Mouse (Mus musculus) lung, postnatal 0 days (tissue): ENCODE measurements around the gene Prkg1. TPM values are rescaled to one million over a fixed set of nuclear protein-coding genes. Genes with fewer than 3 reads are reported as not detected.
A peak's percentile ranks its signal among the peaks of the same experiment; 100 is the strongest.

Experiments
- ATAC-seq: fragments of 200-750 bp; cut with Nextera tagmentation; 2 replicates; pipeline ENCODE4 v1.8.0; 2017; ENCODE audit warnings: moderate library complexity
- DNase-seq: peaks from one replicate; pipeline ENCODE4 v3.0.0-alpha.2; 2016; ENCODE audit warnings: low spot score
- H3K27ac ChIP-seq: fragments of 300-500 bp; sonication (generic); 2 replicates; pipeline ENCODE4 v1.5.1; 2014; ENCODE audit warnings: antibody characterized with exemption, mild to moderate bottlenecking, low read length, mixed read lengths
- H3K27me3 ChIP-seq: fragments of 300-500 bp; sonication (generic); replicated peaks from 2 replicates; pipeline ENCODE4 v1.6.1; 2014; ENCODE audit warnings: low read length, mixed read lengths; ENCODE audit not compliant: insufficient read depth
- H3K36me3 ChIP-seq: fragments of 300-500 bp; sonication (generic); 2 replicates; pipeline ENCODE4 v1.6.1; 2014; ENCODE audit warnings: low read length, mixed read lengths; ENCODE audit not compliant: insufficient read depth
- H3K4me1 ChIP-seq: fragments of 300-500 bp; sonication (generic); 2 replicates; pipeline ENCODE4 v1.6.1; 2014; ENCODE audit warnings: antibody characterized with exemption, low read depth, low read length, mixed read lengths; ENCODE audit not compliant: insufficient read depth
- H3K4me2 ChIP-seq: fragments of 300-500 bp; sonication (generic); replicated peaks from 2 replicates; pipeline ENCODE4 v1.6.1; 2014; ENCODE audit warnings: low read depth, mild to moderate bottlenecking, low read length, moderate library complexity, mixed read lengths
- H3K4me3 ChIP-seq: fragments of 300-500 bp; sonication (generic); 2 replicates; pipeline ENCODE4 v1.5.1; 2014; ENCODE audit warnings: low read depth, low read length
- H3K9ac ChIP-seq: fragments of 300-500 bp; sonication (generic); replicated peaks from 2 replicates; pipeline ENCODE4 v1.6.1; 2014; ENCODE audit warnings: low read depth, mild to moderate bottlenecking
- H3K9me3 ChIP-seq: fragments of 300-500 bp; sonication (generic); 2 replicates; pipeline ENCODE4 v1.6.1; 2016; ENCODE audit warnings: low read length, mixed read lengths
- CTCF ChIP-seq: IDR thresholded peaks from 2 replicates; pipeline ENCODE4 v1.5.1; 2016; ENCODE audit warnings: antibody characterized with exemption, mild to moderate bottlenecking
- EP300 ChIP-seq: IDR thresholded peaks from 2 replicates; pipeline ENCODE4 v1.6.1; 2016; ENCODE audit warnings: antibody characterized with exemption, mild to moderate bottlenecking, control low read depth
- WGBS: fragments of 180-500 bp; shearing (Covaris S2); extraction: QIAGEN DNeasy Blood & Tissue Kit; methylation state at CpG from one replicate; pipeline ENCODE4 v1.1.7; 2014; 5-methylcytosine and 5-hydroxymethylcytosine counted together
- polyA plus RNA-seq: library from polyadenylated mRNA; unstranded; fragments of >200 nt; fragmentation: Nextera tagmentation; extraction: Ambion mirVana; gene quantifications from 2 replicates; pipeline ENCODE4 v1.2.1, GENCODE M21; 2015

The Prkg1 gene
- polyA plus RNA-seq, 1 experiment from 2014 or later: 4.8 TPM

GRCm38 (mm10) chr19:30687942-30688341 lies 1076.9 kb downstream of the Prkg1 start:
- Histone ChIP-seq H3K9me3 (no peaks in the 10 kb centered on the region), H3K4me3 (no peak overlapping the region), H3K9ac (no peak overlapping the region), H3K4me2 (no peak overlapping the region), H3K36me3 (no peaks in the 10 kb centered on the region), H3K27me3 (no peaks in the 10 kb centered on the region), H3K27ac (no peak overlapping the region), H3K4me1 (no peaks in the 10 kb centered on the region)
- TF ChIP-seq EP300 (no peak), CTCF (no peak)
- ATAC-seq (no peak), DNase-seq (no peak)
- 84% methylated on average over 6 of the region's 6 CpGs for WGBS

- no peaks in the 10 kb centered on the region for H3K27me3 ChIP-seq
- H3K9ac ChIP-seq: no peak overlapping the region
- no peak for DNase-seq
- 78% methylated on average over 8 of the region's 8 CpGs for WGBS
- H3K4me2 ChIP-seq: no peak overlapping the region
- no peaks in the 10 kb centered on the region for H3K36me3 ChIP-seq
- H3K9me3 ChIP-seq: no peaks in the 10 kb centered on the region
- H3K27ac ChIP-seq: no peak overlapping the region
- no peak overlapping the region for H3K4me3 ChIP-seq
- no peak for TF ChIP-seq EP300
- no peak for TF ChIP-seq CTCF
- no peak for ATAC-seq
- H3K4me1 ChIP-seq: no peaks in the 10 kb centered on the region
Observed at GRCm38 (mm10) chr19:30676308-30676707, 1088.5 kb downstream of the Prkg1 start.

GRCm38 (mm10) chr19:30664269-30664668 lies 1100.6 kb downstream of the Prkg1 start:
- DNase-seq (peak; percentile 47), ATAC-seq (no peak)
- Histone ChIP-seq H3K4me2 (no peak overlapping the region), H3K9me3 (no peaks in the 10 kb centered on the region), H3K27ac (no peak overlapping the region), H3K36me3 (no peaks in the 10 kb centered on the region), H3K4me1 (no peaks in the 10 kb centered on the region), H3K4me3 (no peak overlapping the region), H3K9ac (no peak overlapping the region), H3K27me3 (no peaks in the 10 kb centered on the region)
- TF ChIP-seq CTCF (peak; percentile 78), EP300 (no peak)
- WGBS: 4% methylated on average over 8 of the region's 8 CpGs

DNA sequence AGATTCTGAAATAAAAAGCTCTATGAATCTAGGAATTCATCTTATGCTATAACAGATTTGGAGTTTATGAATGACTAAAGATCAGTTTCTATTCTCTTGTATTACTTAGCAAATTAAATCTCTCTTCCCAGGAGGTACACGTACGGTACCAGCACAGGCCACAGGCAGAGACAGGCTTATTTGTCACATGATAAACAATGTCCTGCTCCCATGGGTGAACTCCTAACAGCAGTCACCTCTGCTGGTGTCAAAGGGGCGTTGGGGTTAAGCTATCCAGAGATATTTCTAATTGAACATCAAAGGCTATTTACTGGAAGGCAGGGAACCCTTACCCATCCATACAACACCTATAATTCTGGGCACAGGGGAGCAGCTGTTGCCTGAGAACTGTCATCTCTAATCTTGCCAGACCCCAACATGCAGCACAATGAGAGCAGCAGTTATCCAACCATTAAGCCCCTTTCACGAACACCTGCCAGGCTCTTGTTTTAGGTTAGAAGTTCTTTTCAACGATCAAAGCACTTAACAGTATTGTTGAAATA lies 1122.1 kb downstream of the Prkg1 start:
- no peaks in the 10 kb centered on the region for H3K4me1 ChIP-seq
- no peaks in the 10 kb centered on the region for H3K9me3 ChIP-seq
- ATAC-seq: no peak
- H3K4me2 ChIP-seq: no peak overlapping the region
- 35% methylated on average over 5 of the region's 5 CpGs for WGBS
- H3K9ac ChIP-seq: no peak overlapping the region
- H3K36me3 ChIP-seq: no peaks in the 10 kb centered on the region
- no peaks in the 10 kb centered on the region for H3K27me3 ChIP-seq
- DNase-seq: no peak
- no peak overlapping the region for H3K4me3 ChIP-seq
- no peak overlapping the region for H3K27ac ChIP-seq
- TF ChIP-seq EP300 (no peak), CTCF (no peak)

- no peak overlapping the region for H3K4me3 ChIP-seq
- no peaks in the 10 kb centered on the region for H3K4me1 ChIP-seq
- no peak for ATAC-seq
- DNase-seq: no peak
- no peaks in the 10 kb centered on the region for H3K27me3 ChIP-seq
- H3K27ac ChIP-seq: no peak overlapping the region
- no peaks in the 10 kb centered on the region for H3K9me3 ChIP-seq
- TF ChIP-seq CTCF (no peak), EP300 (no peak)
- 80% methylated on average over 8 of the region's 8 CpGs for WGBS
- H3K9ac ChIP-seq: no peak overlapping the region
- H3K4me2 ChIP-seq: no peak overlapping the region
- no peaks in the 10 kb centered on the region for H3K36me3 ChIP-seq
Observed at GRCm38 (mm10) chr19:30637471-30637870, 1127.4 kb downstream of the Prkg1 start.

- Histone ChIP-seq H3K27me3 (no peaks in the 10 kb centered on the region), H3K4me1 (no peaks in the 10 kb centered on the region), H3K9ac (no peak overlapping the region), H3K36me3 (no peaks in the 10 kb centered on the region), H3K4me3 (no peak overlapping the region), H3K9me3 (no peaks in the 10 kb centered on the region), H3K4me2 (no peak overlapping the region), H3K27ac (no peak overlapping the region)
- no peak for DNase-seq
- 34% methylated on average over 3 of the region's 3 CpGs for WGBS
- TF ChIP-seq CTCF (no peak), EP300 (no peak)
- ATAC-seq: no peak
Observed at GRCm38 (mm10) chr19:30631051-30631450, 1133.8 kb downstream of the Prkg1 start.

- no peaks in the 10 kb centered on the region for H3K36me3 ChIP-seq
- H3K4me1 ChIP-seq: no peaks in the 10 kb centered on the region
- TF ChIP-seq CTCF: no peak
- TF ChIP-seq EP300: no peak
- 28% methylated on average over 7 of the region's 7 CpGs for WGBS
- H3K27ac ChIP-seq: no peak overlapping the region
- no peak for ATAC-seq
- H3K27me3 ChIP-seq: no peaks in the 10 kb centered on the region
- no peaks in the 10 kb centered on the region for H3K9me3 ChIP-seq
- no peak overlapping the region for H3K4me3 ChIP-seq
- no peak overlapping the region for H3K9ac ChIP-seq
- DNase-seq: no peak
- no peak overlapping the region for H3K4me2 ChIP-seq
Observed at GRCm38 (mm10) chr19:30626036-30626435, 1138.8 kb downstream of the Prkg1 start.
